Comparison of ENCODE assay signal across 8 mouse cellular contexts in genomic region chr7:34811531-34812526, GRCm38 (mm10). TPM values are rescaled to one million over a fixed set of nuclear protein-coding genes. Genes with fewer than 3 reads are reported as not detected.
DNase-seq lines count a peak whose midpoint lies in the region; ATAC-seq and TF ChIP-seq lines count a peak whose summit lies in the region.

No protein-coding gene starts in this region.

- WGBS in liver, embryonic 12.5 days (ENCODE audit: insufficient replicate concordance) = 2% methylated on average over 66 of the region's 66 CpGs
- WGBS in olfactory bulb, adult 2 months = 2% methylated on average over 66 of the region's 66 CpGs

- no peak overlapping the region for H3K9ac ChIP-seq in liver, embryonic 12.5 days

- H3K9me3 ChIP-seq in megakaryocyte, embryonic 14.5 days = no peaks in the 10 kb centered on the region; the same call in 1 of the 2 replicates
- H3K9me3 ChIP-seq in liver, embryonic 12.5 days (replicated peaks) = no peaks in the 10 kb centered on the region

- no peaks in the 10 kb centered on the region for H3K36me3 ChIP-seq in megakaryocyte, embryonic 14.5 days (replicated peaks; ENCODE audit: low read length)
- H3K36me3 ChIP-seq in liver, embryonic 12.5 days = no peaks in the 10 kb centered on the region

- H3K27me3 ChIP-seq in megakaryocyte, embryonic 14.5 days (replicated peaks) = peaks cover 74% of the 10 kb centered on the region
- peaks cover 74% of the 10 kb centered on the region for H3K27me3 ChIP-seq in liver, embryonic 12.5 days (replicated peaks)

- no peak for TF ChIP-seq CTCF in cortical plate, adult 2 months (IDR thresholded peaks at IDR 0.05; ENCODE audit: extremely low read depth, insufficient read depth, low read length)
- no peak for TF ChIP-seq CTCF in olfactory bulb, adult 2 months (IDR thresholded peaks at IDR 0.05; ENCODE audit: insufficient read depth, low read depth, low read length)

- ATAC-seq in megakaryocyte, adult 5-6 weeks (ENCODE audit: poor library complexity, severe bottlenecking) = no peak
- peak; percentile 23 to 47; a peak in 2 of 4 replicates for ATAC-seq in hematopoietic stem cell, adult 5-6 weeks (replicated peaks in 1 of 2; ENCODE audit: insufficient read depth in 1 of 2, low FRiP score in 2 of 2, low TSS enrichment in 1 of 2, low read depth in 1 of 2, poor library complexity in 2 of 2, severe bottlenecking in 2 of 2)
- ATAC-seq in liver, embryonic 12.5 days = no peak

- DNase-seq in layer of hippocampus, postnatal 25 days (ENCODE audit: extremely low spot score in 1 of 2, low spot score in 1 of 2) = no peak
- no peak for DNase-seq in spleen, adult 18-20 months

- peaks cover 15% of the 10 kb centered on the region for H3K4me1 ChIP-seq in megakaryocyte, embryonic 14.5 days
- no peaks in the 10 kb centered on the region for H3K4me1 ChIP-seq in cortical plate, adult 2 months (ENCODE audit: control insufficient read depth, insufficient read depth, low read length)
- no peaks in the 10 kb centered on the region for H3K4me1 ChIP-seq in liver, embryonic 12.5 days
- H3K4me1 ChIP-seq in olfactory bulb, adult 2 months (ENCODE audit: control insufficient read depth, insufficient read depth, low read length) = peaks cover 14% of the 10 kb centered on the region

- TF ChIP-seq POLR2A in cortical plate, adult 2 months (IDR thresholded peaks at IDR 0.05; ENCODE audit: extremely low read depth, insufficient read depth, low read length) = no peak
- no peak for TF ChIP-seq POLR2A in olfactory bulb, adult 2 months (IDR thresholded peaks at IDR 0.05; ENCODE audit: insufficient read depth, low read depth, low read length)

- H3K4me2 ChIP-seq in liver, embryonic 12.5 days = peak overlapping the region; percentile 74

- H3K4me3 ChIP-seq in megakaryocyte, embryonic 14.5 days (replicated peaks) = peak overlapping the region; percentile 81
- H3K4me3 ChIP-seq in cortical plate, adult 2 months (ENCODE audit: insufficient read depth, low read length) = peak overlapping the region; percentile 64
- H3K4me3 ChIP-seq in liver, embryonic 12.5 days = peak overlapping the region; percentile 53
- peak overlapping the region; percentile 41 for H3K4me3 ChIP-seq in olfactory bulb, adult 2 months (ENCODE audit: insufficient read depth, low read depth, low read length)

- H3K27ac ChIP-seq in cortical plate, adult 2 months (ENCODE audit: insufficient read depth, low read length) = no peak overlapping the region
- H3K27ac ChIP-seq in liver, embryonic 12.5 days = no peak overlapping the region
- H3K27ac ChIP-seq in olfactory bulb, adult 2 months (ENCODE audit: insufficient read depth, low read depth, low read length) = no peak overlapping the region

RNA-seq across cellular contexts. Expression of gene Chst8, which starts 0.7 kb away (rescaled TPM):
- 0.13 TPM in 1 of 2 replicates, not detected in the other for polyA plus RNA-seq in megakaryocyte, embryonic 14.5 days (2012; ENCODE audit: insufficient read depth, low replicate concordance)
- not detected in 2 replicates for total RNA-seq in megakaryocyte, adult 5-6 weeks (2015)
- total RNA-seq in megakaryocyte, adult 5-6 weeks (2017) = not detected in 2 replicates
- polyA plus RNA-seq in cortical plate, adult 2 months (2012; rRNA removed) = 11.9 and 12.0 TPM in 2 replicates
- total RNA-seq in hematopoietic stem cell, adult 5-6 weeks (2017) = not detected in 2 replicates
- polyA plus RNA-seq in liver, embryonic 12.5 days (2016; fragmentation: Nextera tagmentation; extraction: Ambion mirVana) = 1.2 and 1.3 TPM in 2 replicates
- not detected in 2 replicates for polyA plus RNA-seq in olfactory bulb, adult 2 months (2012; ENCODE audit: insufficient read depth, insufficient read length, low replicate concordance, missing spikeins)
- 10 to 100 TPM; 31.6 to 34.7 TPM for total RNA-seq in layer of hippocampus, postnatal 25 days (2021)

Comparison
In these comparisons a context has a peak if more than half of its experiments do, and no peak if none do; other contexts are left out.
1. ATAC-seq: peak in hematopoietic stem cell, adult 5-6 weeks (2 of 2); none in megakaryocyte, adult 5-6 weeks (single experiment) and liver, embryonic 12.5 days (single experiment).
2. Peak in every context shown above with its lines, with median percentiles within 50 percentile points of each other: H3K4me3 ChIP-seq.